ENCODE assay signal across 9 mouse cellular contexts in the genomic region with DNA sequence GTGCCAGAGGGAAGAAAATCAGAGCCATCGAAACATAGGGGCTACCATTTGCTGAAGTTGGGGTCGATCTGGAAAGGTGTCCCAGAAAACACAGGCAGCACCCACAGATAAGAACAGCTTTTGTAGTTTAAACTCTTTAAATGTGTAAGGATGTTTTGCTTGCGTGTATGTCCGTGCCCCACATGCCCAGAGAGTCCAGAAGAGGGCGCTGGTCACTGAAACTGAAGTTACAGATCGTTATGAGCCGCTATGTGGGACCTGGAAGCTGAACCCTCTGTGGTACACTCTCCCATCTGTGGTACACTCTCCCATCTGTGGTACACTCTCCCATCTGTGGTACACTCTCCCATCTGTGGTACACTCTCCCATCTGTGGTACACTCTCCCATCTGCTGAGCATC. TPM values are rescaled to one million over a fixed set of nuclear protein-coding genes. Genes with fewer than 3 reads are reported as not detected.
DNase-seq lines count a peak whose midpoint lies in the region; ATAC-seq and TF ChIP-seq lines count a peak whose summit lies in the region.
"Had no signal": no experiment of that assay in that cellular context is flagged by ENCODE, and none has a peak within 500 bp of the region (broad histone marks: within the 10 kb centered on the region; RNA-seq: fewer than 3 reads in every experiment).

No protein-coding gene starts in this region.

- H3K36me3 ChIP-seq in limb, embryonic 10.5 days, result peaks cover 5% of the 10 kb centered on the region; the same call in 1 of the 2 replicates
- 0 out of 2 replicates have a peak, but pooled peaks cover 4% of the 10 kb centered on the region for H3K36me3 ChIP-seq in midbrain, embryonic 10.5 days
- H3K36me3 ChIP-seq in stomach, embryonic 14.5 days (ENCODE audit: control insufficient read depth, insufficient read depth, low read length), result 0 out of 2 replicates have a peak, but pooled peaks cover 2% of the 10 kb centered on the region

- TF ChIP-seq POLR2A in bone marrow macrophage, adult 2 months (IDR thresholded peaks at IDR 0.05; ENCODE audit: borderline replicate concordance, low read depth, low read length), result no peak
- TF ChIP-seq POLR2A in embryonic fibroblast, embryonic 13.5 days (IDR thresholded peaks at IDR 0.05; ENCODE audit: low read depth, low read length), result no peak

- 20% methylated on average over 7 of the region's 7 CpGs for WGBS in limb, embryonic 10.5 days
- 22% methylated on average over 7 of the region's 7 CpGs for WGBS in midbrain, embryonic 10.5 days
- WGBS in stomach, embryonic 14.5 days, result 10% methylated on average over 7 of the region's 7 CpGs

- H3K4me1 ChIP-seq in bone marrow macrophage, adult 2 months (ENCODE audit: control insufficient read depth, insufficient read depth, low read length), result peaks cover 32% of the 10 kb centered on the region
- H3K4me1 ChIP-seq in embryonic fibroblast, embryonic 13.5 days (ENCODE audit: control insufficient read depth, insufficient read depth, low read length), result peaks cover 4% of the 10 kb centered on the region; the same call in 1 of the 2 replicates
- peaks cover 27% of the 10 kb centered on the region for H3K4me1 ChIP-seq in limb, embryonic 10.5 days
- peaks cover 22% of the 10 kb centered on the region for H3K4me1 ChIP-seq in midbrain, embryonic 10.5 days
- peaks cover 8% of the 10 kb centered on the region; the same call in 1 of the 2 replicates for H3K4me1 ChIP-seq in stomach, embryonic 14.5 days (ENCODE audit: control insufficient read depth, insufficient read depth, low read length)

- no peaks in the 10 kb centered on the region for H3K9me3 ChIP-seq in limb, embryonic 10.5 days (replicated peaks)
- no peaks in the 10 kb centered on the region for H3K9me3 ChIP-seq in midbrain, embryonic 10.5 days (replicated peaks)
- no peaks in the 10 kb centered on the region for H3K9me3 ChIP-seq in stomach, embryonic 14.5 days (ENCODE audit: control insufficient read depth, low read depth, low read length)

- H3K27me3 ChIP-seq in limb, embryonic 10.5 days (ENCODE audit: low read depth, poor library complexity, severe bottlenecking), result no peaks in the 10 kb centered on the region
- no peaks in the 10 kb centered on the region for H3K27me3 ChIP-seq in midbrain, embryonic 10.5 days (ENCODE audit: low read depth, poor library complexity, severe bottlenecking)
- no peaks in the 10 kb centered on the region for H3K27me3 ChIP-seq in stomach, embryonic 14.5 days (ENCODE audit: control insufficient read depth, insufficient read depth, low read length)

- DNase-seq in frontal cortex, postnatal 25 days (ENCODE audit: low spot score in 2 of 2), result no peak
- DNase-seq in limb, embryonic 10.5 days (ENCODE audit: low spot score), result peak; percentile 69
- DNase-seq in midbrain, embryonic 10.5 days (ENCODE audit: low spot score), result peak; percentile 62

- peak; percentile 55; the same call in 1 of the 2 replicates for TF ChIP-seq CTCF in bone marrow macrophage, adult 2 months (IDR thresholded peaks at IDR 0.05; ENCODE audit: low read depth, low read length)
- TF ChIP-seq CTCF in embryonic fibroblast, embryonic 13.5 days (IDR thresholded peaks at IDR 0.05; ENCODE audit: borderline replicate concordance, insufficient read depth, low read length), result peak; percentile 57; the same call in 1 of the 2 replicates

- peak; percentile 64 for ATAC-seq in frontal cortex, adult (ENCODE audit: low TSS enrichment)
- ATAC-seq in hematopoietic stem cell, adult 5-6 weeks (replicated peaks in 1 of 2; ENCODE audit: insufficient read depth in 1 of 2, low FRiP score in 2 of 2, low TSS enrichment in 1 of 2, low read depth in 1 of 2, poor library complexity in 2 of 2, severe bottlenecking in 2 of 2), result peak; percentile 60 to 67; a peak in 3 of 4 replicates
- peak; percentile 7; the same call in 1 of the 2 replicates for ATAC-seq in stomach, embryonic 14.5 days (ENCODE audit: insufficient number of reproducible peaks, insufficient read depth, low FRiP score, low read depth)

- H3K4me2 ChIP-seq in stomach, embryonic 14.5 days (replicated peaks; ENCODE audit: low read depth, low read length), result peak overlapping the region; percentile 76

- H3K4me3 ChIP-seq in bone marrow macrophage, adult 2 months (ENCODE audit: insufficient read depth, low read length), result peak overlapping the region; percentile 71
- peak overlapping the region; percentile 65 for H3K4me3 ChIP-seq in embryonic fibroblast, embryonic 13.5 days (ENCODE audit: insufficient read depth, low read length)
- H3K4me3 ChIP-seq in limb, embryonic 10.5 days, result peak overlapping the region; percentile 61
- peak overlapping the region; percentile 61 for H3K4me3 ChIP-seq in midbrain, embryonic 10.5 days
- H3K4me3 ChIP-seq in stomach, embryonic 14.5 days (ENCODE audit: low read depth, low read length), result peak overlapping the region; percentile 49

- peak overlapping the region; percentile 65; the same call in 1 of the 2 replicates for H3K9ac ChIP-seq in stomach, embryonic 14.5 days (replicated peaks; ENCODE audit: low read depth, low read length)

- H3K27ac ChIP-seq in bone marrow macrophage, adult 2 months (ENCODE audit: insufficient read depth, low read depth, low read length), result peak overlapping the region; percentile 95
- H3K27ac ChIP-seq in embryonic fibroblast, embryonic 13.5 days (ENCODE audit: insufficient read depth, low read length), result peak overlapping the region; percentile 66
- peak overlapping the region; percentile 90 for H3K27ac ChIP-seq in limb, embryonic 10.5 days
- H3K27ac ChIP-seq in midbrain, embryonic 10.5 days (replicated peaks), result peak overlapping the region; percentile 87
- H3K27ac ChIP-seq in stomach, embryonic 14.5 days (ENCODE audit: low read length), result peak overlapping the region; percentile 80

RNA-seq across cellular contexts. Expression of gene Tsga10ip, which starts 4.8 kb away (rescaled TPM):
- not detected in 2 replicates for polyA plus RNA-seq in bone marrow macrophage, adult 2 months (2012; ENCODE audit: insufficient read depth, insufficient read length, missing spikeins)
- not detected in 2 replicates for polyA plus RNA-seq in embryonic fibroblast, embryonic 13.5 days (2011; ENCODE audit: insufficient read length, low read depth, missing spikeins)
- total RNA-seq in hematopoietic stem cell, adult 5-6 weeks (2017), result 0.30 TPM in 1 of 2 replicates, not detected in the other
- not detected in 2 replicates for polyA plus RNA-seq in limb, embryonic 10.5 days (2016; fragmentation: Nextera tagmentation; extraction: Ambion mirVana)
- 0.39 TPM in 1 of 2 replicates, not detected in the other for polyA plus RNA-seq in midbrain, embryonic 10.5 days (2016; fragmentation: Nextera tagmentation; extraction: Ambion mirVana)
- 2.0 TPM in 1 of 2 replicates, not detected in the other for polyA plus RNA-seq in stomach, embryonic 14.5 days (2014; fragmentation: Nextera tagmentation; extraction: Ambion mirVana)
- total RNA-seq: layer of hippocampus, postnatal 36 days had no signal

RNA-seq across cellular contexts. Expression of gene Drap1, which starts 17.6 kb away (rescaled TPM):
- polyA plus RNA-seq in bone marrow macrophage, adult 2 months (2012; ENCODE audit: insufficient read depth, insufficient read length, missing spikeins), result 160 and 167 TPM in 2 replicates
- polyA plus RNA-seq in embryonic fibroblast, embryonic 13.5 days (2011; ENCODE audit: insufficient read length, low read depth, missing spikeins), result 152 and 169 TPM in 2 replicates
- 107 and 122 TPM in 2 replicates for total RNA-seq in hematopoietic stem cell, adult 5-6 weeks (2017)
- 224 and 246 TPM in 2 replicates for polyA plus RNA-seq in limb, embryonic 10.5 days (2016; fragmentation: Nextera tagmentation; extraction: Ambion mirVana)
- 221 and 228 TPM in 2 replicates for polyA plus RNA-seq in midbrain, embryonic 10.5 days (2016; fragmentation: Nextera tagmentation; extraction: Ambion mirVana)
- 191 and 198 TPM in 2 replicates for polyA plus RNA-seq in stomach, embryonic 14.5 days (2014; fragmentation: Nextera tagmentation; extraction: Ambion mirVana)

RNA-seq across cellular contexts. Expression of gene AI837181, which starts 17.8 kb away (rescaled TPM):
- 47.5 and 53.7 TPM in 2 replicates for polyA plus RNA-seq in bone marrow macrophage, adult 2 months (2012; ENCODE audit: insufficient read depth, insufficient read length, missing spikeins)
- 47.2 and 48.3 TPM in 2 replicates for polyA plus RNA-seq in embryonic fibroblast, embryonic 13.5 days (2011; ENCODE audit: insufficient read length, low read depth, missing spikeins)
- 14.3 and 15.6 TPM in 2 replicates for total RNA-seq in hematopoietic stem cell, adult 5-6 weeks (2017)
- 59.7 and 68.8 TPM in 2 replicates for polyA plus RNA-seq in limb, embryonic 10.5 days (2016; fragmentation: Nextera tagmentation; extraction: Ambion mirVana)
- polyA plus RNA-seq in midbrain, embryonic 10.5 days (2016; fragmentation: Nextera tagmentation; extraction: Ambion mirVana), result 45.1 and 48.5 TPM in 2 replicates
- 35.8 and 39.2 TPM in 2 replicates for polyA plus RNA-seq in stomach, embryonic 14.5 days (2014; fragmentation: Nextera tagmentation; extraction: Ambion mirVana)

RNA-seq across cellular contexts. Expression of gene Sart1, which starts 18.6 kb away (rescaled TPM):
- 103 and 110 TPM in 2 replicates for polyA plus RNA-seq in bone marrow macrophage, adult 2 months (2012; ENCODE audit: insufficient read depth, insufficient read length, missing spikeins)
- 34.7 and 35.3 TPM in 2 replicates for polyA plus RNA-seq in embryonic fibroblast, embryonic 13.5 days (2011; ENCODE audit: insufficient read length, low read depth, missing spikeins)
- 75.2 and 88.4 TPM in 2 replicates for total RNA-seq in hematopoietic stem cell, adult 5-6 weeks (2017)
- 103 and 111 TPM in 2 replicates for polyA plus RNA-seq in limb, embryonic 10.5 days (2016; fragmentation: Nextera tagmentation; extraction: Ambion mirVana)
- 88.2 and 96.2 TPM in 2 replicates for polyA plus RNA-seq in midbrain, embryonic 10.5 days (2016; fragmentation: Nextera tagmentation; extraction: Ambion mirVana)
- 56.3 and 65.0 TPM in 2 replicates for polyA plus RNA-seq in stomach, embryonic 14.5 days (2014; fragmentation: Nextera tagmentation; extraction: Ambion mirVana)

RNA-seq across cellular contexts. Expression of gene Banf1, which starts 40.2 kb away (rescaled TPM):
- 102 and 103 TPM in 2 replicates for polyA plus RNA-seq in bone marrow macrophage, adult 2 months (2012; ENCODE audit: insufficient read depth, insufficient read length, missing spikeins)
- 149 and 154 TPM in 2 replicates for polyA plus RNA-seq in embryonic fibroblast, embryonic 13.5 days (2011; ENCODE audit: insufficient read length, low read depth, missing spikeins)
- total RNA-seq in hematopoietic stem cell, adult 5-6 weeks (2017), result 43.0 and 51.5 TPM in 2 replicates
- 607 and 678 TPM in 2 replicates for polyA plus RNA-seq in limb, embryonic 10.5 days (2016; fragmentation: Nextera tagmentation; extraction: Ambion mirVana)
- 575 and 616 TPM in 2 replicates for polyA plus RNA-seq in midbrain, embryonic 10.5 days (2016; fragmentation: Nextera tagmentation; extraction: Ambion mirVana)
- 434 and 456 TPM in 2 replicates for polyA plus RNA-seq in stomach, embryonic 14.5 days (2014; fragmentation: Nextera tagmentation; extraction: Ambion mirVana)

Comparison
In these comparisons a context has a peak if more than half of its experiments do, and no peak if none do; other contexts are left out.
1. ATAC-seq: peak in every context shown above with its lines; median percentile 64 in frontal cortex, adult; 64 in hematopoietic stem cell, adult 5-6 weeks; 7 in stomach, embryonic 14.5 days.
2. DNase-seq: peak in limb, embryonic 10.5 days (single experiment) and midbrain, embryonic 10.5 days (single experiment); none in frontal cortex, postnatal 25 days (0 of 2).
3. Peak in every context shown above with its lines, with median percentiles within 50 percentile points of each other: H3K27ac ChIP-seq and H3K4me3 ChIP-seq.